In genomic region chr4:124741376-124742343, GRCm38 (mm10) we compare ENCODE assay signal across 8 mouse cellular contexts. TPM values are rescaled to one million over a fixed set of nuclear protein-coding genes. Genes with fewer than 3 reads are reported as not detected.
DNase-seq lines count a peak whose midpoint lies in the region; ATAC-seq and TF ChIP-seq lines count a peak whose summit lies in the region.

TSS of gene Inpp5b (plus strand) at chr4:124741850.

- ATAC-seq in heart, embryonic 11.5 days (replicated peaks; ENCODE audit: insufficient number of reproducible peaks, low FRiP score, low TSS enrichment): peak; percentile 81
- peak; percentile 94 for ATAC-seq in kidney, embryonic 15.5 days (replicated peaks; ENCODE audit: low FRiP score)
- peak; percentile 66 for ATAC-seq in limb, embryonic 15.5 days (ENCODE audit: insufficient number of reproducible peaks, low FRiP score, low TSS enrichment, low read depth)
- peak; percentile 80 for ATAC-seq in midbrain, postnatal 0 days (ENCODE audit: low FRiP score)

- 15% methylated on average over 25 of the region's 25 CpGs for WGBS in heart, embryonic 11.5 days (ENCODE audit: insufficient replicate concordance)
- 11% methylated on average over 25 of the region's 25 CpGs for WGBS in kidney, embryonic 15.5 days
- 14% methylated on average over 25 of the region's 25 CpGs for WGBS in limb, embryonic 15.5 days
- 14% methylated on average over 25 of the region's 25 CpGs for WGBS in midbrain, postnatal 0 days

- DNase-seq in CD4-positive, CD25-positive, alpha-beta regulatory T cell, adult 2 months (ENCODE audit: low read depth, low spot score): peak; percentile 71
- DNase-seq in brain, embryonic 14.5 days (ENCODE audit: low read depth): peak; percentile 93
- peak; percentile 81 for DNase-seq in midbrain, postnatal 0 days (ENCODE audit: low spot score)
- peak; percentile 47 to 67 for DNase-seq in spleen, postnatal 14 days (ENCODE audit: low spot score in 2 of 2)

- peak within 1 kb of the TSS; percentile 72 for H3K9ac ChIP-seq in heart, embryonic 11.5 days (ENCODE audit: low read depth, low read length)
- peak within 1 kb of the TSS; percentile 62 for H3K9ac ChIP-seq in kidney, embryonic 15.5 days
- peak within 1 kb of the TSS; percentile 66 for H3K9ac ChIP-seq in limb, embryonic 15.5 days
- H3K9ac ChIP-seq in midbrain, postnatal 0 days (replicated peaks; ENCODE audit: low read length, poor library complexity, severe bottlenecking): peak within 1 kb of the TSS; percentile 84

- H3K4me3 ChIP-seq in erythroblast, embryonic 14.5 days (replicated peaks): peak within 1 kb of the TSS; percentile 64
- H3K4me3 ChIP-seq in heart, embryonic 11.5 days (ENCODE audit: low read depth, low read length): peak within 1 kb of the TSS; percentile 51
- peak within 1 kb of the TSS; percentile 71 for H3K4me3 ChIP-seq in kidney, embryonic 15.5 days (replicated peaks)
- peak within 1 kb of the TSS; percentile 60 for H3K4me3 ChIP-seq in limb, embryonic 15.5 days
- H3K4me3 ChIP-seq in midbrain, postnatal 0 days (ENCODE audit: low read depth, low read length): peak within 1 kb of the TSS; percentile 66

- H3K9me3 ChIP-seq in erythroblast, embryonic 14.5 days (ENCODE audit: control insufficient read depth, low read length): no peaks in the 10 kb centered on the region
- H3K9me3 ChIP-seq in heart, embryonic 11.5 days (replicated peaks; ENCODE audit: control insufficient read depth, low read length): no peaks in the 10 kb centered on the region
- no peaks in the 10 kb centered on the region for H3K9me3 ChIP-seq in kidney, embryonic 15.5 days (replicated peaks)
- H3K9me3 ChIP-seq in limb, embryonic 15.5 days: no peaks in the 10 kb centered on the region
- no peaks in the 10 kb centered on the region for H3K9me3 ChIP-seq in midbrain, postnatal 0 days (ENCODE audit: low read length)

- no peak within 1 kb of the TSS for H3K27ac ChIP-seq in heart, embryonic 11.5 days (ENCODE audit: low read depth, low read length)
- peak within 1 kb of the TSS; percentile 71 for H3K27ac ChIP-seq in kidney, embryonic 15.5 days
- peak within 1 kb of the TSS; percentile 55 for H3K27ac ChIP-seq in limb, embryonic 15.5 days
- peak within 1 kb of the TSS; percentile 67 for H3K27ac ChIP-seq in midbrain, postnatal 0 days (ENCODE audit: low read depth, low read length)

- TF ChIP-seq POLR2A in brain, embryonic 14.5 days (IDR thresholded peaks at IDR 0.05; ENCODE audit: borderline replicate concordance, extremely low read depth, insufficient read depth, insufficient read length, poor library complexity, severe bottlenecking): peak; percentile 18; the same call in 1 of the 2 replicates

- H3K36me3 ChIP-seq in erythroblast, embryonic 14.5 days (ENCODE audit: control insufficient read depth): peaks cover 3% of the 10 kb centered on the region; the same call in 1 of the 2 replicates
- no peaks in the 10 kb centered on the region for H3K36me3 ChIP-seq in heart, embryonic 11.5 days (ENCODE audit: control insufficient read depth, insufficient read depth, low read length)
- H3K36me3 ChIP-seq in kidney, embryonic 15.5 days: peaks cover 9% of the 10 kb centered on the region
- H3K36me3 ChIP-seq in limb, embryonic 15.5 days: 0 out of 2 replicates have a peak, but pooled peaks cover 6% of the 10 kb centered on the region
- H3K36me3 ChIP-seq in midbrain, postnatal 0 days (ENCODE audit: insufficient read depth, low read length): peaks cover 9% of the 10 kb centered on the region

- peak within 1 kb of the TSS; percentile 77 for H3K4me2 ChIP-seq in heart, embryonic 11.5 days
- peak within 1 kb of the TSS; percentile 77 for H3K4me2 ChIP-seq in kidney, embryonic 15.5 days
- H3K4me2 ChIP-seq in limb, embryonic 15.5 days: peak within 1 kb of the TSS; percentile 63
- H3K4me2 ChIP-seq in midbrain, postnatal 0 days (ENCODE audit: low read depth, low read length, poor library complexity, severe bottlenecking): peak within 1 kb of the TSS; percentile 78

- no peaks in the 10 kb centered on the region for H3K27me3 ChIP-seq in erythroblast, embryonic 14.5 days (ENCODE audit: control insufficient read depth)
- no peaks in the 10 kb centered on the region for H3K27me3 ChIP-seq in heart, embryonic 11.5 days (ENCODE audit: control insufficient read depth, insufficient read depth, low read length)
- no peaks in the 10 kb centered on the region for H3K27me3 ChIP-seq in kidney, embryonic 15.5 days
- H3K27me3 ChIP-seq in limb, embryonic 15.5 days: no peaks in the 10 kb centered on the region
- no peaks in the 10 kb centered on the region for H3K27me3 ChIP-seq in midbrain, postnatal 0 days (ENCODE audit: insufficient read depth, low read length)

- peaks cover 20% of the 10 kb centered on the region for H3K4me1 ChIP-seq in erythroblast, embryonic 14.5 days (ENCODE audit: control insufficient read depth)
- peaks cover 2% of the 10 kb centered on the region; the same call in 1 of the 2 replicates for H3K4me1 ChIP-seq in heart, embryonic 11.5 days (ENCODE audit: control insufficient read depth, insufficient read depth, low read length)
- peaks cover 16% of the 10 kb centered on the region for H3K4me1 ChIP-seq in kidney, embryonic 15.5 days
- peaks cover 8% of the 10 kb centered on the region for H3K4me1 ChIP-seq in limb, embryonic 15.5 days
- H3K4me1 ChIP-seq in midbrain, postnatal 0 days (ENCODE audit: insufficient read depth, low read length): peaks cover 9% of the 10 kb centered on the region; the same call in 1 of the 2 replicates

- TF ChIP-seq CTCF in brain, embryonic 14.5 days (IDR thresholded peaks at IDR 0.05; ENCODE audit: borderline replicate concordance, extremely low read depth, insufficient read depth, insufficient read length): no peak
- TF ChIP-seq CTCF in midbrain, postnatal 0 days (IDR thresholded peaks at IDR 0.05): peak; percentile 10; the same call in 1 of the 2 replicates

RNA-seq across cellular contexts. Expression of gene Inpp5b, which starts in this region (rescaled TPM):
- polyA plus RNA-seq in brain, embryonic 14.5 days (2012; rRNA removed): 44.9 and 47.3 TPM in 2 replicates
- 1.5 and 2.5 TPM in 2 replicates for polyA plus RNA-seq in erythroblast, embryonic 14.5 days (2012)
- polyA plus RNA-seq in heart, embryonic 11.5 days (2014; fragmentation: Nextera tagmentation; extraction: Ambion mirVana): 18.5 and 19.2 TPM in 2 replicates
- 29.6 and 33.7 TPM in 2 replicates for polyA plus RNA-seq in kidney, embryonic 15.5 days (2015; fragmentation: Nextera tagmentation; extraction: Ambion mirVana)
- 31.0 and 33.5 TPM in 2 replicates for polyA plus RNA-seq in limb, embryonic 15.5 days (2015; fragmentation: Nextera tagmentation; extraction: Ambion mirVana)
- total RNA-seq in midbrain, postnatal 0 days (2014; rRNA removed): 19.0 and 20.5 TPM in 2 replicates
- polyA plus RNA-seq in midbrain, postnatal 0 days (2015; fragmentation: Nextera tagmentation; extraction: Ambion mirVana): 14.3 and 16.0 TPM in 2 replicates
